In genomic region chr7:132811716-132812618, GRCm38 (mm10) we compare ENCODE assay signal across 8 mouse cellular contexts. TPM values are rescaled to one million over a fixed set of nuclear protein-coding genes. Genes with fewer than 3 reads are reported as not detected.
DNase-seq lines count a peak whose midpoint lies in the region; ATAC-seq and TF ChIP-seq lines count a peak whose summit lies in the region.

No protein-coding gene starts in this region.

- peak; percentile 40 to 54 for DNase-seq in layer of hippocampus, postnatal 14 days (ENCODE audit: low spot score in 2 of 2)
- no peak for DNase-seq in layer of hippocampus, adult 9-10 months (ENCODE audit: low spot score)
- peak; percentile 46 for DNase-seq in adipocyte (ENCODE audit: low spot score)
- peak; percentile 91 for DNase-seq in induced T-regulatory cell, adult 2 months (ENCODE audit: low read depth)
- peak; percentile 85 for DNase-seq in lung, postnatal 0 days (ENCODE audit: low spot score)
- peak; percentile 56 to 65 for DNase-seq in spleen, postnatal 10 days (ENCODE audit: low spot score in 2 of 2)
- DNase-seq in ovary, adult 18-20 months (ENCODE audit: low spot score) = no peak

- peaks cover 3% of the 10 kb centered on the region; the same call in 1 of the 2 replicates for H3K4me1 ChIP-seq in embryonic fibroblast, embryonic 13.5 days (ENCODE audit: control insufficient read depth, insufficient read depth, low read length)
- H3K4me1 ChIP-seq in lung, postnatal 0 days (ENCODE audit: insufficient read depth, low read depth, low read length) = peaks cover 28% of the 10 kb centered on the region

- H3K27ac ChIP-seq in embryonic fibroblast, embryonic 13.5 days (ENCODE audit: insufficient read depth, low read length) = peak overlapping the region; percentile 58
- peak overlapping the region; percentile 95 for H3K27ac ChIP-seq in lung, postnatal 0 days (ENCODE audit: low read length)

- TF ChIP-seq EP300 in lung, postnatal 0 days (IDR thresholded peaks at IDR 0.05) = peak; percentile 59

- H3K4me3 ChIP-seq in embryonic fibroblast, embryonic 13.5 days (ENCODE audit: insufficient read depth, low read length) = peak overlapping the region; percentile 63
- H3K4me3 ChIP-seq in lung, postnatal 0 days (ENCODE audit: low read depth, low read length) = peak overlapping the region; percentile 79

- WGBS in lung, postnatal 0 days = 14% methylated on average over 23 of the region's 23 CpGs

- peak overlapping the region; percentile 79 for H3K9ac ChIP-seq in lung, postnatal 0 days (replicated peaks; ENCODE audit: low read depth)

- no peaks in the 10 kb centered on the region for H3K27me3 ChIP-seq in lung, postnatal 0 days (replicated peaks; ENCODE audit: insufficient read depth, low read length)

- H3K9me3 ChIP-seq in lung, postnatal 0 days (ENCODE audit: low read length) = no peaks in the 10 kb centered on the region

- no peak for TF ChIP-seq CTCF in embryonic fibroblast, embryonic 13.5 days (IDR thresholded peaks at IDR 0.05; ENCODE audit: borderline replicate concordance, insufficient read depth, low read length)
- TF ChIP-seq CTCF in lung, postnatal 0 days (IDR thresholded peaks at IDR 0.05) = peak; percentile 36

- no peaks in the 10 kb centered on the region for H3K36me3 ChIP-seq in lung, postnatal 0 days (ENCODE audit: insufficient read depth, low read length)

- TF ChIP-seq POLR2A in embryonic fibroblast, embryonic 13.5 days (IDR thresholded peaks at IDR 0.05; ENCODE audit: low read depth, low read length) = no peak

- H3K4me2 ChIP-seq in lung, postnatal 0 days (replicated peaks; ENCODE audit: low read depth, low read length) = peak overlapping the region; percentile 89

- ATAC-seq in lung, postnatal 0 days = no peak

RNA-seq across cellular contexts. Expression of gene Fam53b, which starts 1.7 kb away (rescaled TPM):
- 10 to 100 TPM; 26.4 to 27.2 TPM for total RNA-seq in layer of hippocampus, postnatal 14 days (2021)
- polyA plus RNA-seq in embryonic fibroblast, embryonic 13.5 days (2011; ENCODE audit: insufficient read length, low read depth, missing spikeins) = 10.3 and 12.5 TPM in 2 replicates
- polyA plus RNA-seq in lung, postnatal 0 days (2015; fragmentation: Nextera tagmentation; extraction: Ambion mirVana) = 27.2 and 31.2 TPM in 2 replicates

RNA-seq across cellular contexts. Expression of gene Eef1akmt2, which starts 40.5 kb away (rescaled TPM):
- 10 to 100 TPM; 30.8 to 36.3 TPM for total RNA-seq in layer of hippocampus, postnatal 14 days (2021)
- polyA plus RNA-seq in embryonic fibroblast, embryonic 13.5 days (2011; ENCODE audit: insufficient read length, low read depth, missing spikeins) = 34.4 and 38.1 TPM in 2 replicates
- 34.5 and 37.2 TPM in 2 replicates for polyA plus RNA-seq in lung, postnatal 0 days (2015; fragmentation: Nextera tagmentation; extraction: Ambion mirVana)

RNA-seq across cellular contexts. Expression of gene Abraxas2, which starts 47.1 kb away (rescaled TPM):
- 10 to 100 TPM; 26.4 to 29.6 TPM for total RNA-seq in layer of hippocampus, postnatal 14 days (2021)
- polyA plus RNA-seq in embryonic fibroblast, embryonic 13.5 days (2011; ENCODE audit: insufficient read length, low read depth, missing spikeins) = 50.1 and 51.8 TPM in 2 replicates
- 26.7 and 27.1 TPM in 2 replicates for polyA plus RNA-seq in lung, postnatal 0 days (2015; fragmentation: Nextera tagmentation; extraction: Ambion mirVana)

Comparison
In these comparisons a context has a peak if more than half of its experiments do, and no peak if none do; other contexts are left out.
1. DNase-seq: peak in layer of hippocampus, postnatal 14 days (2 of 2), adipocyte (single experiment), induced T-regulatory cell, adult 2 months (single experiment), lung, postnatal 0 days (single experiment) and spleen, postnatal 10 days (2 of 2); none in layer of hippocampus, adult 9-10 months (single experiment) and ovary, adult 18-20 months (single experiment).